ENCODE assay signal across 8 mouse cellular contexts in genomic region chr7:82173540-82173939, GRCm38 (mm10). TPM values are rescaled to one million over a fixed set of nuclear protein-coding genes. Genes with fewer than 3 reads are reported as not detected.
A peak's percentile ranks its signal among the peaks of the same experiment; 100 is the strongest.
DNase-seq lines count a peak whose midpoint lies in the region; ATAC-seq and TF ChIP-seq lines count a peak whose summit lies in the region.

Gene Sh3gl3, plus strand, starts transcription at chr7:82173840.

- no peak for ATAC-seq in midbrain, embryonic 15.5 days (replicated peaks)

- no peak for TF ChIP-seq POLR2A in embryonic fibroblast, embryonic 13.5 days (IDR thresholded peaks at IDR 0.05; ENCODE audit: low read depth, low read length)

- no peak for TF ChIP-seq CTCF in embryonic fibroblast, embryonic 13.5 days (IDR thresholded peaks at IDR 0.05; ENCODE audit: borderline replicate concordance, insufficient read depth, low read length)

- no peak within 1 kb of the TSS for H3K27ac ChIP-seq in embryonic fibroblast, embryonic 13.5 days (ENCODE audit: insufficient read depth, low read length)
- H3K27ac ChIP-seq in midbrain, embryonic 15.5 days: peak within 1 kb of the TSS; percentile 86

- H3K9me3 ChIP-seq in midbrain, embryonic 15.5 days: no peaks in the 10 kb centered on the region

- WGBS in midbrain, embryonic 15.5 days: 91% methylated on average over 3 of the region's 3 CpGs

- peak within 1 kb of the TSS; percentile 80 for H3K4me2 ChIP-seq in midbrain, embryonic 15.5 days

- DNase-seq in layer of hippocampus, adult 18-20 months (ENCODE audit: low spot score in 2 of 2): no peak
- DNase-seq in layer of hippocampus, adult 9-10 months (ENCODE audit: low spot score): no peak
- DNase-seq in layer of hippocampus, postnatal 10 days (ENCODE audit: low spot score in 2 of 2): no peak
- no peak for DNase-seq in ovary, adult 18-20 months (ENCODE audit: low spot score)
- DNase-seq in spleen, adult 12 weeks (ENCODE audit: low spot score): no peak
- DNase-seq in adrenal gland, postnatal 14 days: no peak

- H3K9ac ChIP-seq in midbrain, embryonic 15.5 days: peak within 1 kb of the TSS; percentile 87

- no peaks in the 10 kb centered on the region for H3K27me3 ChIP-seq in midbrain, embryonic 15.5 days (replicated peaks)

- H3K4me1 ChIP-seq in embryonic fibroblast, embryonic 13.5 days (ENCODE audit: control insufficient read depth, insufficient read depth, low read length): no peaks in the 10 kb centered on the region
- H3K4me1 ChIP-seq in midbrain, embryonic 15.5 days: peaks cover 22% of the 10 kb centered on the region

- H3K4me3 ChIP-seq in embryonic fibroblast, embryonic 13.5 days (ENCODE audit: insufficient read depth, low read length): peak within 1 kb of the TSS; percentile 43; the same call in 1 of the 2 replicates
- H3K4me3 ChIP-seq in midbrain, embryonic 15.5 days: peak within 1 kb of the TSS; percentile 96

- no peaks in the 10 kb centered on the region for H3K36me3 ChIP-seq in midbrain, embryonic 15.5 days (replicated peaks)

RNA-seq across cellular contexts. Expression of gene Sh3gl3, which starts in this region (rescaled TPM):
- 10 to 100 TPM; 45.5 to 48.8 TPM for total RNA-seq in layer of hippocampus, adult 18-20 months (2021)
- polyA plus RNA-seq in embryonic fibroblast, embryonic 13.5 days (2011; ENCODE audit: insufficient read length, low read depth, missing spikeins): 1.7 and 1.9 TPM in 2 replicates
- total RNA-seq in layer of hippocampus, postnatal 10 days (2021): 10 to 100 TPM; 55.0 to 57.0 TPM
- polyA plus RNA-seq in midbrain, embryonic 15.5 days (2015; fragmentation: Nextera tagmentation; extraction: Ambion mirVana): 73.9 and 75.1 TPM in 2 replicates
- total RNA-seq in adrenal gland, postnatal 14 days (2021): 8.9 and 12.9 TPM in 2 replicates

Comparison
In these comparisons a context has a peak if more than half of its experiments do, and no peak if none do; other contexts are left out.
1. RNA of gene Sh3gl3 (polyA plus RNA-seq): 73.9 to 75.1 TPM in midbrain, embryonic 15.5 days; 1.7 to 1.9 TPM in embryonic fibroblast, embryonic 13.5 days; every median in the first group is over 10 times any median in the second.